Mouse (Mus musculus) kidney, adult 9 months (tissue): ENCODE measurements around the gene Olfr676.
A peak's percentile ranks its signal among the peaks of the same experiment; 100 is the strongest.
"Not testable (repeated sequence)": the region's sequence is repeated elsewhere in the genome, so short reads cannot be mapped to it uniquely, and the experiment has no call there.

Experiments used
- DNase-seq: peaks from one replicate; pipeline ENCODE4 v3.0.0; 2022

Olfr676 gene

GRCm38 (mm10) chr7:105032398-105032797, at the start of gene Olfr676:
TSS of gene Olfr676 (plus strand) at chr7:105032698.
- DNase-seq: no peak

GRCm38 (mm10) chr7:105001929-105002328, 30.6 kb upstream of the Olfr676 start, which contains the start of gene Olfr672:
TSS of gene Olfr672 (minus strand) at chr7:105002029.
- DNase-seq: no peak

- peak; percentile 1 for DNase-seq
Measured at GRCm38 (mm10) chr7:105022530-105022929, 10.0 kb upstream of the Olfr676 start.

GRCm38 (mm10) chr7:105028360-105028759, 4.1 kb upstream of the Olfr676 start, which contains the start of gene Olfr675:
TSS of gene Olfr675 (minus strand) at chr7:105028460.
- DNase-seq: no peak

- not testable (repeated sequence) for DNase-seq
Measured at GRCm38 (mm10) chr7:105033836-105034235, 1.3 kb downstream of the Olfr676 start.

- no peak for DNase-seq
Measured at GRCm38 (mm10) chr7:105058951-105059350, 26.5 kb downstream of the Olfr676 start.

GRCm38 (mm10) chr7:105064175-105064574, 31.7 kb downstream of the Olfr676 start, which contains the start of gene Olfr678:
TSS of gene Olfr678 (plus strand) at chr7:105064475.
- DNase-seq: no peak

GRCm38 (mm10) chr7:105080905-105081304, 48.4 kb downstream of the Olfr676 start, which contains the start of gene Olfr679:
TSS of gene Olfr679 (plus strand) at chr7:105081205.
- no peak for DNase-seq
